Mouse (Mus musculus): ENCODE results near the gene Prtn3. TPM values are rescaled to one million over a fixed set of nuclear protein-coding genes. Genes with fewer than 3 reads are reported as not detected.

The Prtn3 gene
- polyA plus RNA-seq, 1 experiment from 2014 or later, result 7.2 TPM

DNA sequence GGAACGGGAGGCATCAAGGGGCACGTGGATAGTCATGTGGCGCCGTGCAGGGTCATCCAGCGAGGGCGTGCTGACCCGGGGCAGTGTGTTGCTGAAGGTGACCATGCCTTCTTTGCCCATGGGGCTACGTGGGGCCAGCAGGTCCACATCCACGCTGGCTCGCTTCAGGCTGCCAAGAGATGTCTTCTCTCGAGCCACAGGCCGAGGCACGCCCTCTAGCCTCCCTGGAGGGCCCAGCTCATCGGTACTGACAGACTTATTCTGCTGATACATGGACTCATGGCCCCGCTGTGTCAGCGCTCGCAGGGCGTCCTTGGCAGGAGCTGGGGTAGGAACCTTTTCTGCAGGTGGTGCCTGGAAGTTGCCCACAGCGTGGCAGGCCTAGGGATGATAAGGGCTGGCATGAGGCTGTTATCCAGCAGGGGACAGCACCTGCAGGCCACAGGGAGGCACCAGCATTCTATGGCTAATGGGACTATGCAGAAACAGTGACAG is 8.4 kb upstream of the Prtn3 start:
- Histone ChIP-seq H3K9ac (ENCODE audit: low read length) (no peak overlapping the region), H3K36me3 (ENCODE audit: control insufficient read depth, insufficient read depth, low read length) (peaks cover 24% of the 10 kb centered on the region), H3K4me3 (replicated peaks; ENCODE audit: low read length) (no peak overlapping the region), H3K4me2 (ENCODE audit: low read depth, low read length) (no peak overlapping the region), H3K9me3 (replicated peaks; ENCODE audit: control insufficient read depth, low read length) (no peaks in the 10 kb centered on the region), H3K27ac (ENCODE audit: low read length) (no peak overlapping the region; the same call in 1 of the 2 replicates), H3K27me3 (ENCODE audit: control insufficient read depth, insufficient read depth, low read length) (no peaks in the 10 kb centered on the region), H3K4me1 (ENCODE audit: control insufficient read depth, insufficient read depth, low read length) (0 out of 2 replicates have a peak, but pooled peaks cover 3% of the 10 kb centered on the region)
- no peak for ATAC-seq (ENCODE audit: insufficient read depth, low FRiP score)
- 64% methylated on average over 19 of the region's 19 CpGs for WGBS

- H3K27ac ChIP-seq (ENCODE audit: low read length), result no peak overlapping the region
- H3K36me3 ChIP-seq (ENCODE audit: control insufficient read depth, insufficient read depth, low read length), result peaks cover 19% of the 10 kb centered on the region
- no peak overlapping the region for H3K4me3 ChIP-seq (replicated peaks; ENCODE audit: low read length)
- no peaks in the 10 kb centered on the region for H3K27me3 ChIP-seq (ENCODE audit: control insufficient read depth, insufficient read depth, low read length)
- H3K9me3 ChIP-seq (replicated peaks; ENCODE audit: control insufficient read depth, low read length), result no peaks in the 10 kb centered on the region
- no peak overlapping the region for H3K9ac ChIP-seq (ENCODE audit: low read length)
- H3K4me2 ChIP-seq (ENCODE audit: low read depth, low read length), result no peak overlapping the region
- no peak for ATAC-seq (ENCODE audit: insufficient read depth, low FRiP score)
- H3K4me1 ChIP-seq (ENCODE audit: control insufficient read depth, insufficient read depth, low read length), result 0 out of 2 replicates have a peak, but pooled peaks cover 3% of the 10 kb centered on the region
- 72% methylated on average over 11 of the region's 11 CpGs for WGBS
These were observed 7.7 kb upstream of the Prtn3 start for GRCm38 (mm10) chr10:79866601-79867000.

- H3K9me3 ChIP-seq (replicated peaks; ENCODE audit: control insufficient read depth, low read length), result no peaks in the 10 kb centered on the region
- no peaks in the 10 kb centered on the region for H3K36me3 ChIP-seq (ENCODE audit: control insufficient read depth, insufficient read depth, low read length)
- H3K4me3 ChIP-seq (replicated peaks; ENCODE audit: low read length), result no peak overlapping the region
- H3K4me2 ChIP-seq (ENCODE audit: low read depth, low read length), result no peak overlapping the region
- H3K9ac ChIP-seq (ENCODE audit: low read length), result no peak overlapping the region
- H3K4me1 ChIP-seq (ENCODE audit: control insufficient read depth, insufficient read depth, low read length), result peaks cover 8% of the 10 kb centered on the region
- WGBS, result 84% methylated on average over 8 of the region's 8 CpGs
- H3K27ac ChIP-seq (ENCODE audit: low read length), result no peak overlapping the region
- H3K27me3 ChIP-seq (ENCODE audit: control insufficient read depth, insufficient read depth, low read length), result no peaks in the 10 kb centered on the region
- ATAC-seq (ENCODE audit: insufficient read depth, low FRiP score), result no peak
These were observed 2.4 kb upstream of the Prtn3 start for GRCm38 (mm10) chr10:79871845-79872244.

DNA sequence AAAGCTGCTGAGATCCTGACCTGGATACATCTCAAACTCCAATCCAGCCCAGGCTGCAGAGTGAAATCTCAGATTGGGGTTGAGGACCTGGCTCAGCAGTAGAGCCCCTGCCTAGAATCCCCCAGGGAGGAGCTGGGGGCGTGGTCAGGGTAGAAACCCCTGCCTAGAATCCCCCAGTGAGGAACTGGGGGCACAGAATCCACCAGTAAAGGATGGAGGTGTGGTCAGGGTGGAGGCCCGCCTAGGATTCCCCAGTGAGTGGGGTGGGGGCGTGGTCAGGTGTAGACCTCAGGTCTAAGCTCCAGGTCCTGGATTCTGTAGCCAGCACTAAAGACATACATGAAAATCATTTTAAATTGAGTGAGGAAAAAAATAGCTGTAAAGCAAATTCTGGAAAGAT is 1.4 kb upstream of the Prtn3 start:
- Histone ChIP-seq H3K4me2 (ENCODE audit: low read depth, low read length) (no peak overlapping the region), H3K4me3 (replicated peaks; ENCODE audit: low read length) (no peak overlapping the region; the same call in 1 of the 2 replicates), H3K9me3 (replicated peaks; ENCODE audit: control insufficient read depth, low read length) (no peaks in the 10 kb centered on the region), H3K4me1 (ENCODE audit: control insufficient read depth, insufficient read depth, low read length) (peaks cover 8% of the 10 kb centered on the region), H3K27ac (ENCODE audit: low read length) (no peak overlapping the region), H3K9ac (ENCODE audit: low read length) (no peak overlapping the region), H3K36me3 (ENCODE audit: control insufficient read depth, insufficient read depth, low read length) (no peaks in the 10 kb centered on the region), H3K27me3 (ENCODE audit: control insufficient read depth, insufficient read depth, low read length) (no peaks in the 10 kb centered on the region)
- no peak for ATAC-seq (ENCODE audit: insufficient read depth, low FRiP score)
- WGBS, result 37% methylated on average over 3 of the region's 3 CpGs

GRCm38 (mm10) chr10:79873313-79873712 is 963 bp upstream of the Prtn3 start:
- H3K9ac ChIP-seq (ENCODE audit: low read length), result peak overlapping the region; percentile 85
- 10% methylated on average over 6 of the region's 6 CpGs for WGBS
- H3K36me3 ChIP-seq (ENCODE audit: control insufficient read depth, insufficient read depth, low read length), result no peaks in the 10 kb centered on the region
- H3K4me2 ChIP-seq (ENCODE audit: low read depth, low read length), result peak overlapping the region; percentile 99
- H3K27me3 ChIP-seq (ENCODE audit: control insufficient read depth, insufficient read depth, low read length), result no peaks in the 10 kb centered on the region
- peak overlapping the region; percentile 67 for H3K4me3 ChIP-seq (replicated peaks; ENCODE audit: low read length)
- peaks cover 8% of the 10 kb centered on the region for H3K4me1 ChIP-seq (ENCODE audit: control insufficient read depth, insufficient read depth, low read length)
- no peaks in the 10 kb centered on the region for H3K9me3 ChIP-seq (replicated peaks; ENCODE audit: control insufficient read depth, low read length)
- no peak for ATAC-seq (ENCODE audit: insufficient read depth, low FRiP score)
- no peak overlapping the region for H3K27ac ChIP-seq (ENCODE audit: low read length)

DNA sequence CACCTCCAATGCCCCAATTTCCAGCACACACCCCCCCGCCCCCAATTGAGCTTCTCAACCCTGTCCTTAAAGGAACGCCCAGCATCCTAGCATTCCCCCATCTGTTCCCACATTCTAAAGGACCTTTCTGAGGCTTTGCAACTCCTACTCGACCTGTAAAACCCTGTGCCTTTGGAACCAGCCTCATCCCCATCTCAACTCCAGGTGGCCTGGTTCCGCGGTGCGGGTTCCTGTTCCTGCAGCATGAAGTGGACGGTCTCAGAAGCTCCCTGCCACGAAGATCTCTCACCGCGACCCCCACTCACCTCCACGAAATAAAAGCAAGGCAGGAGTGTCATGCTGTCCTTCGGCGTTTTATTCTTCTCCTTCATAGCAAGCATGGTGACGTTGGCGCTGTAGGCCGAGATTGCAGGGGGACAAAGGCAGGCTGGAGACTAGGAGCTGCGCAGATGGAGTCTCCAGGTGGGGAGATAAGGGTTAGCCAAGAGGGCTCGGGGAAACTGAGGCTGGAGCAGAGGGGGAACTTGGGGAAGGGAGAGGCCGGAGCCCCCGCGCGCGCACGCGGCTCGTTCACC is 474 bp upstream of the Prtn3 start:
- peak overlapping the region; percentile 99 for H3K4me2 ChIP-seq (ENCODE audit: low read depth, low read length)
- H3K4me3 ChIP-seq (replicated peaks; ENCODE audit: low read length), result peak overlapping the region; percentile 67
- H3K36me3 ChIP-seq (ENCODE audit: control insufficient read depth, insufficient read depth, low read length), result no peaks in the 10 kb centered on the region
- 2% methylated on average over 26 of the region's 26 CpGs for WGBS
- peaks cover 8% of the 10 kb centered on the region for H3K4me1 ChIP-seq (ENCODE audit: control insufficient read depth, insufficient read depth, low read length)
- 0 out of 2 replicates have a peak overlapping the region, but pooled peaks have one; percentile 16 for H3K27ac ChIP-seq (ENCODE audit: low read length)
- H3K9me3 ChIP-seq (replicated peaks; ENCODE audit: control insufficient read depth, low read length), result no peaks in the 10 kb centered on the region
- no peaks in the 10 kb centered on the region for H3K27me3 ChIP-seq (ENCODE audit: control insufficient read depth, insufficient read depth, low read length)
- H3K9ac ChIP-seq (ENCODE audit: low read length), result peak overlapping the region; percentile 85
- ATAC-seq (ENCODE audit: insufficient read depth, low FRiP score), result no peak

DNA sequence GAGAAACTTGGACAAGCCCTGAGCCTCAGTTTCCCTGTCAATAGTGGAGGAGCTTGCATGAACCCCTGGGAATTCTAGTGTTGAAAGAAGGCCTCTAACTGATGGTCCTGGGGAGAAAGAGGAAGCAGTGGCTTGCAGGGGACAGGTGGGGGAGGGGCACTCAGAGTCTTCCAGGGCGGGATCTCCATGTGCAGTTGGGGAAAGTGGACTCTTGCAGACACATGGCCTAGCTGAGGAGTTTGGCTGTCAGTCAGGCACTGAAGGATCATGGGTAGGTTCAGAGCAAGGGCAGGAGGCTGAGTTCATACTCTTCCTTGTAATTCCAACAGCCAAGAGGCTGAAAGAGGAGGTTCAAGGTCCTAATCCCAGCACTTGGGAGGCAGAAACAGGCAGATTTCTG is 2.9 kb downstream of the Prtn3 start:
- Histone ChIP-seq H3K4me3 (replicated peaks; ENCODE audit: low read length) (no peak overlapping the region), H3K36me3 (ENCODE audit: control insufficient read depth, insufficient read depth, low read length) (no peaks in the 10 kb centered on the region), H3K4me1 (ENCODE audit: control insufficient read depth, insufficient read depth, low read length) (peaks cover 8% of the 10 kb centered on the region), H3K9ac (ENCODE audit: low read length) (no peak overlapping the region), H3K27me3 (ENCODE audit: control insufficient read depth, insufficient read depth, low read length) (no peaks in the 10 kb centered on the region), H3K9me3 (replicated peaks; ENCODE audit: control insufficient read depth, low read length) (no peaks in the 10 kb centered on the region), H3K27ac (ENCODE audit: low read length) (no peak overlapping the region), H3K4me2 (ENCODE audit: low read depth, low read length) (no peak overlapping the region)
- WGBS, result 36% methylated on average over 1 of the region's 1 CpGs
- no peak for ATAC-seq (ENCODE audit: insufficient read depth, low FRiP score)

- no peak for ATAC-seq (ENCODE audit: insufficient read depth, low FRiP score)
- Histone ChIP-seq H3K36me3 (ENCODE audit: control insufficient read depth, insufficient read depth, low read length) (no peaks in the 10 kb centered on the region), H3K4me2 (ENCODE audit: low read depth, low read length) (no peak overlapping the region), H3K4me1 (ENCODE audit: control insufficient read depth, insufficient read depth, low read length) (peaks cover 8% of the 10 kb centered on the region), H3K9ac (ENCODE audit: low read length) (no peak overlapping the region), H3K27ac (ENCODE audit: low read length) (no peak overlapping the region), H3K27me3 (ENCODE audit: control insufficient read depth, insufficient read depth, low read length) (no peaks in the 10 kb centered on the region), H3K9me3 (replicated peaks; ENCODE audit: control insufficient read depth, low read length) (no peaks in the 10 kb centered on the region), H3K4me3 (replicated peaks; ENCODE audit: low read length) (no peak overlapping the region)
- whole genome bisulfite sequencing, result 55% methylated on average over 12 of the region's 12 CpGs
These were observed 3.5 kb downstream of the Prtn3 start for GRCm38 (mm10) chr10:79877757-79878156.

- WGBS, result 19% methylated on average over 3 of the region's 3 CpGs
- no peak overlapping the region for H3K9ac ChIP-seq (ENCODE audit: low read length)
- no peaks in the 10 kb centered on the region for H3K36me3 ChIP-seq (ENCODE audit: control insufficient read depth, insufficient read depth, low read length)
- no peak for ATAC-seq (ENCODE audit: insufficient read depth, low FRiP score)
- no peak overlapping the region for H3K4me3 ChIP-seq (replicated peaks; ENCODE audit: low read length)
- no peak overlapping the region for H3K4me2 ChIP-seq (ENCODE audit: low read depth, low read length)
- no peaks in the 10 kb centered on the region for H3K9me3 ChIP-seq (replicated peaks; ENCODE audit: control insufficient read depth, low read length)
- H3K4me1 ChIP-seq (ENCODE audit: control insufficient read depth, insufficient read depth, low read length), result peaks cover 3% of the 10 kb centered on the region; the same call in 1 of the 2 replicates
- no peak overlapping the region for H3K27ac ChIP-seq (ENCODE audit: low read length)
- H3K27me3 ChIP-seq (ENCODE audit: control insufficient read depth, insufficient read depth, low read length), result no peaks in the 10 kb centered on the region
These were observed 5.3 kb downstream of the Prtn3 start for GRCm38 (mm10) chr10:79879527-79879926.

Data from stomach, embryonic 16.5 days (tissue).